Mouse (Mus musculus) kidney, postnatal 10 days (tissue): ENCODE measurements around the gene Slk.
A peak's percentile ranks its signal among the peaks of the same experiment; 100 is the strongest.

Experiments
- DNase-seq: peaks from one replicate; pipeline ENCODE4 v3.0.0; 2021; ENCODE audit warnings: mixed read lengths

Gene Slk

DNA sequence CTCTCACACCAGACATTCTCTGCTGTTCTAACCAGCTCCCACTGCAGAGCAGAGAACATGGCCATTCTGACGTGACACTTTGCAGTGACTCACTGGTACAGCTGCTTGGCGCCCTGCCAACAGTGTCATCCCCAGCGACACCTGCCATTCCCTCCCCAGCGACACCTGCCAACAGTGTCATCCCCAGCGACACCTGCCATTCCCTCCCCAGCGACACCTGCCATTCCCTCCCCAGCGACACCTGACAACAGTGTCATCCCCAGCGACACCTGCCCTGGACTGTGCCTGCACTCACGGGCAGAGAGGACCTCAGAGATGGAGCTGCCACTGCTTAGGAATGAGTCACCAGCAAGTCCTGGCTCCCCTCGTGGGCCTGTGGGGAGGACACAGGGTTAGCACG is 75.4 kb downstream of the Slk start:
- DNase-seq = peak; percentile 33

DNA sequence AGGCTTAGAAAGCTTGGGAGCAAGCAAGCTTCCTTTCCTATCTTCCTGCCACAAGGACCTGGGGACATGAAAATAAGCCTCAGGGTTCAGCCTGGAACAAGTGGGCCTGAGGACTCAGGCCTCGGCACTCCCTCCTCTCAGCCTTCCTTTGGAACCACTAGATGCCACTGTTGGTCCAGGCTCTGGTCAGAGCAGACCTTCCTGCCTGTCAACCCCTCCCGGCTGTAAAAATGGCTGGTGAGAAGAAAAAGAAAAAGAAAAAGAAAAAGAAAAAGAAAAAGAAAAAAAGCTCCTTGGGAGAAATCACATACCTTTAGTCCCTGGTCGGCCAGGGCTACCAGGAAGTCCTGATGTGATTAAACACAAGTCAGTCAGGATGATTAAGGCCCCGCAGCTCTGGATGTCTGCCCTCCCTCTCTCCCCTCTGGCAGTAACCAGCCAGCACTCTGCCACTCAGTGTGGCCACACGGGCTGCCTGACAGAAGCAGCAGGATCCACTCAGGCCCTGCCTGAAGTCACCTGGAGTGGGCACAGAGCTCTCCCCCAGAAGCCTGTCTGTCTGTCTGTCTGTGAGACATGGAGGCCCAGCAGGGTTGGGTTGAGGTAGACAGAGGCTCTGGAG is 79.5 kb downstream of the Slk start:
- peak; percentile 77 for DNase-seq

DNA sequence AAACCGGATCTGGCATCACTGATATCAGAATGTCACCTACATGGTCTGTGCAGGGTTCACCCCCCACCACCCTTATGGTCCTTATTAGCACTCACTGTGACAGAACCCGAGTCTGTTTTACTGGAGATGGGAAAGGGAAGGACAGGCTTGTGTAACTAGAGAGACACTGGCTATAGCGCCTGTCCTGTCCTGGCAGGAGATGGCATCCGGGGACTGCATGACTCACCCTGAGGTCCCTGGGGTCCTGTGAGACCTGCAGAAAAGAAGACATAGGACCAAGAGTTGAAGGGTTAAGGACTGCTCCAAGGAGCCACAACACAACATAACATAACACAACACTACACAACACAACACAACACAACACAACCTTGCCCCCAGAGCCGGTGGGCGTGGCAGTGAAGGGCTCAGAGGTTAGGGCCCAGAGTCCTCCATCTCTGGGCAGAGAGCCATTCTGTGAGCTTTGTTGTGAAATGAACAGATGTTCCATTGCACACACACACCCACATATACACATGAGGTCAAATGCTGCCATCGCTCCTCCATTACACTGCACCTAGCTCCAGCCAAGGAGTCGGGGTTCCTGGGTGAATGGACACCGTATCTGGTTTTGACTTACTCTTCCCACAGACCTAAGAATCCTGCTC is 80.4 kb downstream of the Slk start:
- no peak for DNase-seq

DNA sequence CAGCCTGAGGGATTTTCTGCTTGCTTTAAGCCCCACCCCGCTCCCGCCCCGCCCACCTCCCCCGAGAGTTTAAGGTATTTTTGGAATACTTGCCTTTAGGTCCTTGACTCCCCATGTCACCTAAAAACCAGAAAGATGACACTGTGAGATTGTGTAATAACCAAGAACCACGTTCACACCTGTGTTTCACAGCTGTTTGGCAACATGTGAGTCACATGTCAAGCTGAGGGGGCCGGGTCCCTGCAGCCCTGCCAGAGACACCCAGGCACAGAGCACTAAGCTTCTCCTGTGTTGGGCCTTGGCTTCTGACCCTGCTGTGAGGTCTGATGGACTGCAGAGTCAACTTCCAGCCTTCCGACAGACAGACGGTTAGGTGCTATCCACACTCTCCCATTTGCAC is 88.1 kb downstream of the Slk start:
- DNase-seq = no peak

DNA sequence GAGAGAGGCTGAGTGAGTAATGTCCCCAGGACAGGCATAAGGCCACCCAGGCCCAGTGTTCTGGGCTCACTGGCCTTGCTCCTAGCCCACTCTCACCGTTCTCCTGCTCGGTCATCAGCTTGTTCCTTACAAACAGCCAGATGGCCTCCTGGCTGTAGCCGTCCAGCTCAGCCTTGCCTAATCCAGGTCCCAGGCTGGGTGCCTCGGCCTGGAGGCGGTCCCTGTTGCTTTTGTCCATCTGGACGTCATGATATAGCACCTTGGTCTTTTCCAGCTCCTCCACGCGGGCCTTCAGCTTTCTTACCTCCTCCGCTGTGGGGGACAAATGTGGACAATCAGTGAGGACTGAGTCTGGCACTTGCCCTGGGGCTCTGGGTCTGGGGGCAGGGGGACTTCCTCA is 88.9 kb downstream of the Slk start:
- no peak for DNase-seq

DNA sequence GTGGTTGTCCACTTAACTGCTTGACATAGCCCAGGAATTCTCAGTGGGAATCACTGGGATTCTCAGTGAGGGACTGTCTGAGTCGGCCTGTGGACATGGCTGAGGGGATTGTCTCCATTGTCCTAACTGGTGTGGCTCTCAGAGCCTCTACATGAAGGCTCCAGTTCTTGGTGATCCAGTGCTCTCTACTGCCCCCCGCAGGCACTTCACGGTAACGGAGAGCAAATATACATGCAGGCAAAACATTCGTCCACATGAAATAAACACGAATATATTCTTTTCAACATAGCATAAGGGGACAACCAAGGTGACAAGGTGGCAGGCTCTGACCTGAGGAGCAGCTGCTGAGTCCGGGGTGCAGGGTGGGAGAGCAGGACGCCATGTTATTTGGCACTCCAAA is 94.9 kb downstream of the Slk start:
- peak; percentile 59 for DNase-seq

DNA sequence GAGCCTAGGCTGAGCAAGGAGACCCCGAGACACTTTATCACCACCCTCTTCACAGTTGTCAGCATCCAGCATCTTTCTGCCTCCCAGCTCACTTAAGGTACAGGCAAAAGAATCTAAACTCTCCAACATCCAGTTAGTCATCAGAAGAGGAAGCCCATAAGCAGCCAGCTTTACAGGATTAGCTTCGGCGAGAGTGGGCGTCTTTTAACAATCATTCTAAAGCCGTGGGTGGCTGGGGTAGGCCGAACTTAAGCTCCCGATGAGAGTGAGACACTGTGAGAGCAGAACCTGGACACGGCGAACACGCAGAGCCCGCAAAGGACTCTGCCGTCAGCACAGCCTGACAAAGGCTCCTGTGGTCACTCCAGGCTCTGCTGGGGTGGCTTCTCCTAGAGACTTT is 99.2 kb downstream of the Slk start:
- DNase-seq = no peak

DNA sequence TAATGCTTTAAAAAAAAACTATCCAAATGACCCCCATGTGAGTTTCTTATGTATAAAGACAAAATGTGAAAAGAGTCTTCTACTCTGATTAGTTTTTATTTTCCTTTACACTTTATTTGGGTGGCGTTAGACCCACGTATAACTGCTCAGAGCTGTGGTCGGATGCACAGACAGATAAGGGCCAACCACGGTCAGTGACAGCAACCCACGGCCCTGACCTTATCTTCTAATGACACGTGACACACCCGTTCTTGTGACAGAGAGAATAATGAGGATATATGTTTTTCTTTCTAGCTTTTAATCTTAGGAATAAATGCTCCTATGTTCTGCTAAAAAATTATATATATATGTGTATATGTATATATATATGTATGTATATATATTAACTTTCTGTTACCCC is 110.1 kb downstream of the Slk start:
- no peak for DNase-seq

DNA sequence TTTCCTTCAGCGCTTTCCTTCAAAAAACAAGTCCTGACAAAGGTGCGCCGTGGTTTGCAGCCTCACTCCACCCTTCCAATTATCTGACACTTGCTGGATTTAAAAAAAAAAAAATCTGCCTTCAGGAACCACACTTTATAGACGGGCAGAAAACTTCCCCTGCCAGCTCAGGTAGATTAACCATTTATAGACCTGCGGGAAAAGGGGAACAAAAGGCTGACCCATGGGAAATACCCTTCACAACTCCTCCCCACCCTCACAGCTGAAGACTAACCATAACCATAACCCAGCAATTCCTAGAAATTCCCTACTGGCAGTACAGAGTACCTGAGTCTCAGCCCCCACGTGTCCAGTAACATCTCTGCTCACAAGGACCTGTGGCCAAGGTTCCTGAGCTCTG is 112.5 kb downstream of the Slk start, which contains the start of gene Col17a1:
Gene Col17a1 (minus strand): TSS at position 101 of the 400 bp plus-strand sequence.
- DNase-seq = no peak
